Mouse (Mus musculus): ENCODE data around the gene Cfap221.
A peak's percentile ranks its signal among the peaks of the same experiment; 100 is the strongest.

Cfap221 gene

DNA sequence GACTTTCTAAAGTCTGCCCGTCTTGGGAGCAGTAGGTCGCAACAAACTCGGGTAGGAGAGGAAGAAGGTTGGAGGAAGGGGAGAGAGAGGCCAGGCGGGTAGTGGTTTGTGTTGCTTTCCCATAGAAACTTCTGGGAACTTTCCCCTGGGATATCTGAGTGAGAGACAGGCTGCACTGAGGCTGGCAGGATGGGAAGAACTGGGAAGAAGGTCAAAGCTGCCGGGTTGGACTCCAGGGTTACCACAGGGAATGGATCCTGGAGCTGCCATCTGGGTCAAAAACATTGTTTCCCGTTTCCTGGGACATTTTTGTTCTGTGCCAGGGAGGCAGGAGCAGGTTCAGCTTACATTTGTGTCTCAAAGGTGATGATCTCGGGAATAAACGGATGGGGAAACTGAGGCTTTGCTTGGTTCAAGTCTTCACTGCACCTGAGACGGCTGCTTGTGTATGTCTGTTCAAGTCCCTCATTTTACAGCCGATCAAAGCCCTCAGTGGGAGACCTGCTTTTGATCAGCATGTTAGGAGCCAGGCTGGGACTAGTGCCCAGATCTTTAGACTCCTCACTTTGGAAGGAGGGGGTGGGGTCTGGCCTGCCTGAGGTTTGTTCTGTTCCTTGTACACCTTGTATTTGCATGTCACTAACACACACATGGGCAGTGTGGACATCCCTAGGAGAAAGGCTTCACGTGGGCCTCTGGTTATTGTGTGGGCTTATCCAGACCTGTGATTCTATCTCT lies 11.0 kb upstream of the Cfap221 start:
- DNase-seq (ENCODE audit: extremely low read depth, low read depth), result no peak

DNA sequence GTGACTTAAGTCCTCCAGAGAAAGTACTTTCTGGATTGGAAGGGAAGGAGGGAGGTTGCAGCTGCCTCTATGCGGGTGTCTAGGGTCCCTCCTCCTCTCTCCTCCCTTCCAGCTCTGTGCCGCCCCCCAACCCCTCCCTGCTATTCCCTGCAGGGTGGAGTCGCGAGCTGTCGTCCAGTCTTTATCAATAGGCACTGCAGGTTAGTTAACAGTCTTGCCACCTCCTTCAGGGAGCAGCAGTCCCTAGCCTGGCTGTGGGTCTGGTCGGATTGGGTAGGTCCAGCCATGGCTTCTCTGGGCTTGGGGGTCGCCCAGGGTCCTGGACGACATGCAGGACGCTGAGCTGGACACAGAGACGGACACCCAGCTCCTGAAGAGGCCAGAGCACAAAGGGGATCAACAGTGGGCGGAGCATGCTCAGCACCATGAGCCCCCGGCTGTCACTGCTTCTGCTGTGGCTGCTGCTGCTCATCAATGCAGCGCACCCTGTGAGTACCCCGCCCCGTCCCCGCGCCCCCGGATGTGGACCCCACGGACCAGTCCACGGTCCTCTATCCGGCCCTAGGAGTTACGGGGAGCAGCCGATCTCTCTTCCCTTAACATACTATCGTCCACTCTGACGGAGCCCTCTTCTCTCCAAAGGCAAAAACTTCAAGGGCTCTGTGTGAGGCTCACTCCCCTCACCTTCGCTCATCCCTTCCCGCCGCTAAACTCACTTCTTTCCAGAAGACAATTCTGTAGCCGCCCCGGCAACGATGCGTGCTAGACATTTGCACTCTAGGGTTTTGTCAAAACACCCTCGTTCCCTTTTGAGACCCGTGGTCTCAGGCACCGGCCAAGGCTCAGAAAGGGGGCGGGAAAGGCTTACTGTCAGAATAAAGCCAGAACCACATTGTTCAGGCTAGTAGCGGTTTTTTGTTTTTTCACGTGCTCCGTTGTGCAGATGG lies 10.1 kb upstream of the Cfap221 start, which contains the start of gene Sctr:
Sctr (plus strand) TSS at position 51 of the 947 bp plus-strand sequence.
- no peak for DNase-seq (ENCODE audit: extremely low read depth, low read depth)

- DNase-seq (ENCODE audit: extremely low read depth, low read depth), result peak; percentile 25
Measured at GRCm38 (mm10) chr1:119997644-119998043, 610 bp upstream of the Cfap221 start.

GRCm38 (mm10) chr1:119986555-119986954 lies 10.5 kb downstream of the Cfap221 start:
- DNase-seq (ENCODE audit: extremely low read depth, low read depth), result no peak

DNA sequence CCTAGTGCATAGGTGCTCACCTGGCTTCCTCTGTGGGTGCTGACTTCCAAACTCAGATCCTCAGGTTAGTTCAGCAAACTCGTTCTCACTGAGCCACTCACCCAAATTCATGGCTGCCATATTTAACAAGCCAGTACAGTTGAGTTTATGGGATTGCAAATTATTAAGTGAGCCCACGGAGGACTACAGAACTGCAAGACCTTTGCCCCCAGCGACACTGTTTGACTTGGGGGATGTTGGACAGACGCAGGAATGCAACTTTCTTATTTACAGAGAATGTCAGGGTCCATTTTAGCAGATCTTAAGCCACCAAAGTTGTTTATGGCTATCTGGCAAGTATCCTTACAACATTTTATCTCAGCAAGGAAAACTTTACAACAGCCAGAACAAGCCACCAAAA lies 21.9 kb downstream of the Cfap221 start:
- DNase-seq (ENCODE audit: extremely low read depth, low read depth), result no peak

- DNase-seq (ENCODE audit: extremely low read depth, low read depth), result no peak
Measured at GRCm38 (mm10) chr1:119973117-119973516, 23.9 kb downstream of the Cfap221 start.

DNA sequence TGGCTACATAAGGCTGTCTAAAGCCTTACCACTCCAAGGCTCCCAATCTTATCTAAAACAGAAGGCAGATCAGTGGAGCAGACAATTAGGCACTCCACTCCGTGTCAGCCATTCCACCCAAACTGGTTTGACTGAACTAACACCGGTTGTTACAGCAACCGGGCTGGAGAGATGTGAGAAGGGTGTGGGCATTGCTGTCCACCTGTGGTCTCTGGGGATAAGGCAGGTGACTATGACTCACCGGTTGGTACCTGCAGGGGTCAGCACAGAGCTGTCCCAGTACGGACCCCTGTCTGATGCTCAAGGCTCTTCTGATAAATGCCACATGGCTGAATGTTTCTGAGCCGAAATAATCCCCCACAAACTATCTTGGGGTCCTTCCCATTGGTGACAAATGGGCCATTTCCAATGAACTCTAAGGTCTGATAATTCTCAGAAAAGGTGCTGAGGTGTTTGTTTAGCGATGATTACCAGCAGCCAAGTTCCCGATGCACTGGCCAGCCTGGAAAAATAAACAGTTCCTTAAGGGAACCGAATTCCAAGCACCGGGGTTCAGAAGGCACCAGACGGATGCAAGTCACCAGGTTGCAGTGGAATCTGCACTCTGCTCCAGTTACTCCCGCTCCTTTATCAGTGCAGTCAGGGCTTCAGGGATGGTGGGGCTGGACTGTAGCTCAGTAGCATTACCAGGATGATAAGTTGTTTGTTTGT lies 31.1 kb downstream of the Cfap221 start:
- no peak for DNase-seq (ENCODE audit: extremely low read depth, low read depth)

- no peak for DNase-seq (ENCODE audit: extremely low read depth, low read depth)
Measured at GRCm38 (mm10) chr1:119959920-119960319, 37.1 kb downstream of the Cfap221 start.

DNA sequence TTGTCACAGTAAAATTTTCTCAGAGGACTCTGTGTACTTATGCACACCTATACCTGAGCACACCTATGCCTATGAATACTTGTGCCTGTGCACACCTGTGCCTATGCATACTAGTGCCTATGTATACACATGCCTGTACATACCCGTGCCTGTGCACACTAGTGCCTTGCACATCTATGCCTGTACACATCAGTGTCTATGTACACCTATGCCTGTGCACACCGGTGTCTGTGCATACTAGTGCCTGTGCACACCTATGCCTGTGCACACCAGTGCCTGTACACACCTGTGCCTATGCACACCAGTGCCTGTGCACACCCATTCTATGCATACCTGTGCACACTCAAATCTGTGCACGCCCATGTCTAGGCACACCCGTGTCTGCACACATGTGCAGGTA lies 37.6 kb downstream of the Cfap221 start:
- DNase-seq (ENCODE audit: extremely low read depth, low read depth), result no peak

GRCm38 (mm10) chr1:119957716-119958222 lies 39.3 kb downstream of the Cfap221 start:
- no peak for DNase-seq (ENCODE audit: extremely low read depth, low read depth)

DNA sequence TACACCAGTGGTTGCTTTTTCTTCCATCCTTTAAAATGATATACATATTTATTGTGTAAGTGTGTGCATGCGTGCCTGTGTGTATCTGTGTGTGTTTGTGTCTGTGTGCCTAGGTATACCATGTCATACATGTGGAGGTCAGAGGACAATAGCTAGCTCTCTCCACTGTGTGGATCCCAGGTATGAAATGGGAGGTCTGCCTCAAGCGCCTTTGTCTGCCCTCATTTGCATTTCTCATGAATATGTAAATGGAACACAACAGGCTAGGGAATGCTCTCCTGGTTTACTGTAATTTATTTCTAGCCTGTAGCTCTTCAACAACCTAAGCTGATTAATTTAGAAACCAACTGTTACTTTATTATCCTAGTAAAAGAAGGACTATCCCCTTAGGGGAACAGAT lies 42.4 kb downstream of the Cfap221 start:
- DNase-seq (ENCODE audit: extremely low read depth, low read depth), result no peak

GRCm38 (mm10) chr1:119953456-119953855 lies 43.6 kb downstream of the Cfap221 start:
- no peak for DNase-seq (ENCODE audit: extremely low read depth, low read depth)

GRCm38 (mm10) chr1:119950086-119950485 lies 46.9 kb downstream of the Cfap221 start:
- no peak for DNase-seq (ENCODE audit: extremely low read depth, low read depth)

DNA sequence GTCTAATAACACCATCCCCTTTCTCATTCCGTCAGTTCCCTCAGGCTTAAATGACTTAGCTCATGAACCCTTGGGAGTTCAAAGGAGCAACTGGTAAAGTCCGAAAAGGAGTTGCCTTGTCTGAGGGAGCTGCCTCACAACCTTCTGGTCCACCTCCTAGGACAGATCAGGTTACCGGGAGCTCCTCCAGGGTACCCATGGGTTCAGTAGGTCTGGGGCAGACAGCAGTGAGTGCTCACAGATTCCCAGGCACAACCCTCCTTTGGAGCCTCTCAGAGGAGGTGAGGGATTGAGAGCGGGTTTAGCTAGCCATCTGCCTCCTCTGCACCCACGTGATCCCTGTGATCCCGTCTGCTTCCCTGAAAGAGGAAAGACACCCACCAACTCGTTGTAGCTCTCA lies 60.2 kb downstream of the Cfap221 start:
- DNase-seq (ENCODE audit: extremely low read depth, low read depth), result no peak

DNA sequence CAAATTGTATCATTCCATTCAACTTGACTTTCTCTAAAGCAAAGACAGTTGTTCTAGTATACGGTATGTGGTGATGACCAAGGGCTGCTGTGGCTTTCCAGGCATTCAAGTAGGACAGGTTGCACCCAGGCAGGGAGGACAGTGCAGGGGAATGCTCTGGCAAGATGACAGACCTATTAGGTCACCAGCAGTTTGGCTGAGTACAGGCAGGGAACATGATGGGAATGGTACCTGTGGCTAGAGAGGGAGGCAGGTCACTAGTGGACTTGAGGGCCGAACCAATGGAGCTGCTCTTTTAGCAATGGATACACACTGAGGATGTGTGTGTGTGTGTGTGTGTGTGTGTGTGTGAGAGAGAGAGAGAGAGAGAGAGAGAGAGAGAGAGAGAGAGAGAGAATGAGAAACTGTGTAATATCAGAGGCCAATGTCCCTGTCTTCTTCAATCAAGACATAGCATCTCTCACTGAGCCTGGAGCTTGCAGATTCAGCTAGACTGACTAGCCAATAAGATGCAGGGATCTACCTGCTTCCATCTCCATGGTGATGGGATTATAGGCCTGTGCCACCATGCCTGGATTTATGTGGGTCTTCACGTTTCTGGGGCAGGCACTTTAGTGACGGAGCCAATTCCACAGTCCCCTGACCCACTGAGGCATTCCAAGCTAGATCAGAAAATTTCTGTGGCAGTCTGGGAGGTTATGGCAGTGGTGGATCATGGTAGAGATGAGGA lies 65.4 kb downstream of the Cfap221 start:
- no peak for DNase-seq (ENCODE audit: extremely low read depth, low read depth)

GRCm38 (mm10) chr1:119929715-119930114 lies 67.3 kb downstream of the Cfap221 start:
- peak; percentile 7 for DNase-seq (ENCODE audit: extremely low read depth, low read depth)

DNA sequence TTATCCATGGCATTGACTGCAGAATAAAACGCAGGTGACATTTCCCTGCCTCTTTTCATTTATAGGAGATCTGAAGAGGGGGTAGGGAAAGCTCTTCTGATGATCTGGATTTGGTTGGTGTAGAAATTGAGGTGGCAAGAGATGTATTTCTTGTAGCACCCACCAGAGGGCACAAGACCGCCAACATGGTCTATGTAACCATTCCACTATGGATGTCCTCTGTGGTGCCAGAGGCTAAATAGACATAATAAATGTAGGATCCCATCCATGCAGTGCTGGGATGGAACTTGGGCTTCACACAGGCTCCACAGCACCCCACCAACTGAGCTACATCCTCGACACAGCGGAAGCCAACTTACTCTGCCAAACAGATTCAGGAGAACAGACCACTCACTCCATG lies 77.7 kb downstream of the Cfap221 start:
- DNase-seq (ENCODE audit: extremely low read depth, low read depth), result peak; percentile 16

DNA sequence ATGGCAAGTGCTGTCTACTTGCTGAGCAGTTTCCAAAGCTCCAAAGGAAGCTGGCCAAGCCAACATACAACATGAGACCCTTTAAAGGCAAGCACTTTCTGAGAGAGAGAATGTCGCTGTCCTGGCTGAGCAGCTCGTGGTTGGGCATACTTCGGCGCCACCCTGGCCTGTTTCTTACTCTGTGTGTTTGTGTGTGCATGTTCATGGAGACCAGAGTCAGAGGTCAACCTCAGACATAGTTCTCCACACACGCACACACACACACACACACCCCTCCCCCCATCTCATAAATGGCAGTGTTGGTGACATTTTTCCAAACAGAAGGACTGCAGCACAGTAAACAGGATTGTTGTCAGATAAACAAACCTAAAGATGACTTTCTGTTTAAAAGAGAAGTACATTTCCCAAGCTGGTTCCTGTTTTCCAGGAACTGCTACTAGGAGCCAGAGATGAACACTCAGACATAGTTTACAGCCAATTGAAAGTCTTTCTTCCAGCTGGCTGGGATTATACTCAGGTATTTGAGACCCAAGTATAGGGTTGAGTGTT lies 80.1 kb downstream of the Cfap221 start:
- DNase-seq (ENCODE audit: extremely low read depth, low read depth), result peak; percentile 39

- DNase-seq (ENCODE audit: extremely low read depth, low read depth), result peak; percentile 93
Measured at GRCm38 (mm10) chr1:119912953-119913814, 83.8 kb downstream of the Cfap221 start, which contains the start of gene Tmem177. Gene Tmem177, minus strand, starts transcription at chr1:119913208.

Measured in MEL-GATA-1-ER (cell line).